Mouse (Mus musculus) forebrain, embryonic 13.5 days (tissue): Measurements from ENCODE around the gene Spaca3. TPM values are rescaled to one million over a fixed set of nuclear protein-coding genes. Genes with fewer than 3 reads are reported as not detected.

Source experiments
- ATAC-seq: fragments of 200-750 bp; cut with Nextera tagmentation; 2 replicates; pipeline ENCODE4 v1.8.0; 2017
- H3K27ac ChIP-seq: fragments of 300-500 bp; sonication (generic); 2 replicates; pipeline ENCODE4 v1.5.1; 2015; ENCODE audit warnings: inconsistent platforms, mild to moderate bottlenecking, moderate library complexity
- H3K27me3 ChIP-seq: fragments of 300-500 bp; sonication (generic); 2 replicates; pipeline ENCODE4 v1.6.1; 2015; ENCODE audit warnings: mild to moderate bottlenecking, inconsistent platforms
- H3K36me3 ChIP-seq: fragments of 300-500 bp; sonication (generic); 2 replicates; pipeline ENCODE4 v1.6.1; 2015; ENCODE audit warnings: mild to moderate bottlenecking, inconsistent platforms; ENCODE audit not compliant: poor library complexity, severe bottlenecking
- H3K4me1 ChIP-seq: fragments of 300-500 bp; sonication (generic); 2 replicates; pipeline ENCODE4 v1.6.1; 2015; ENCODE audit warnings: inconsistent platforms
- H3K4me2 ChIP-seq: fragments of 300-500 bp; sonication (generic); 2 replicates; pipeline ENCODE4 v1.6.1; 2015; ENCODE audit warnings: inconsistent platforms, mild to moderate bottlenecking, moderate library complexity
- H3K4me3 ChIP-seq: fragments of 300-500 bp; sonication (generic); 2 replicates; pipeline ENCODE4 v1.5.1; 2015; ENCODE audit warnings: mild to moderate bottlenecking, inconsistent platforms
- H3K9ac ChIP-seq: fragments of 300-500 bp; sonication (generic); 2 replicates; pipeline ENCODE4 v1.6.1; 2015; ENCODE audit warnings: mild to moderate bottlenecking, inconsistent platforms
- H3K9me3 ChIP-seq: fragments of 300-500 bp; sonication (generic); replicated peaks from 2 replicates; pipeline ENCODE4 v1.6.1; 2016; ENCODE audit warnings: inconsistent platforms
- WGBS: fragments of 180-500 bp; shearing (Covaris S2); methylation state at CpG from one replicate; pipeline ENCODE4 v1.1.7; 2015; 5-methylcytosine and 5-hydroxymethylcytosine counted together
- polyA plus RNA-seq: library from polyadenylated mRNA; unstranded; fragments of >200 nt; fragmentation: Nextera tagmentation; extraction: Ambion mirVana; gene quantifications from 2 replicates; pipeline ENCODE4 v1.2.1, GENCODE M21; 2015

Gene Spaca3
- polyA plus RNA-seq, 1 experiment from 2014 or later: not detected

DNA sequence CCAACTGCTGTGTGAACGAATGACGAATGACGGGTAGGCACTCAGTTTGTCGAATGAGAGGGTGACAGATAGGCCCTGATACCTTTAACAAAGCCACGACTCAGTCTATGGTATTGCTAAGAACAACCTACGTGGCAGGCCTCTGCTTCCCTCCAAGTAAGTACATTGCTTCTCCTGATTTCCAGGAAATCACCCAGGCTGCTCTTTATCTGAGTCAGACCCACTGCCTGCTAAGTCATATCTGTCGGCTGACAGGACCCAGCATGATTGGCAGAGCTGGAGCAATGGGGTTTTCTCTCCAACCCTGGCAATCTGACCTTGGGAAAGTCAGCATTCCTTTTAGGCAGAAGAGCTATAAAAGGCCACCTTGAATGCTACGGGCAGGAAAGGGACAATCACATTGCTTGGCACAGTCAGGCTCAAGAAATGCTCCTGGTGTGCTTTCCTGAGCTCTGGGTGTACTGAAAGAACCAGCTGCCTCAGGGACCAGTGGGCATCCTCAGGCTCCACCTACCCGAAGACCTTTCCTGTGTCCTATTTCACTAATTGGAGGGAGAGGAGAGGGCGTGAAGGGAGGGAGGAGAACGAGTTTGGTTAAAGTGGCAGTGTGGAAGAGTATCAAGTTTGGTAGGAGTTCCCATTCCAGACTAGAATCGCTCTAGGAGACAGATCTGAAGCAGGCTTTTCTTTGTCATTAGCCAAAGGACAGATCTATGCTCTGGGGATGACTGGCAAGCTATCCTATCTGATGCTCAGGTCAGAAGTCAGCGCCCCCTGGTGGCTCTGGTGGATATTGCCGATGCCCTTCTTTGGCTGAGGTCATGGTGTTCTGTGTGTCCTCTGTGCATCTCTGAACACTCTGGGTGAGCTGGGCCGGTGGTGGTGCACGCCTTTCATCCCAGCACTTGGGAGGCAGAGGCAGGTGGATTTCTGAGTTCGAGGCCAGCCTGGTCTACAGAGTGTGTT lies 14.6 kb downstream of the Spaca3 start:
- H3K27me3 ChIP-seq: no peaks in the 10 kb centered on the region
- H3K4me3 ChIP-seq: no peak overlapping the region
- H3K27ac ChIP-seq: no peak overlapping the region
- no peaks in the 10 kb centered on the region for H3K9me3 ChIP-seq
- no peak overlapping the region for H3K4me2 ChIP-seq
- H3K36me3 ChIP-seq: no peaks in the 10 kb centered on the region
- 67% methylated on average over 17 of the region's 17 CpGs for WGBS
- H3K9ac ChIP-seq: no peak overlapping the region
- peaks cover 4% of the 10 kb centered on the region; the same call in 1 of the 2 replicates for H3K4me1 ChIP-seq
- no peak for ATAC-seq

DNA sequence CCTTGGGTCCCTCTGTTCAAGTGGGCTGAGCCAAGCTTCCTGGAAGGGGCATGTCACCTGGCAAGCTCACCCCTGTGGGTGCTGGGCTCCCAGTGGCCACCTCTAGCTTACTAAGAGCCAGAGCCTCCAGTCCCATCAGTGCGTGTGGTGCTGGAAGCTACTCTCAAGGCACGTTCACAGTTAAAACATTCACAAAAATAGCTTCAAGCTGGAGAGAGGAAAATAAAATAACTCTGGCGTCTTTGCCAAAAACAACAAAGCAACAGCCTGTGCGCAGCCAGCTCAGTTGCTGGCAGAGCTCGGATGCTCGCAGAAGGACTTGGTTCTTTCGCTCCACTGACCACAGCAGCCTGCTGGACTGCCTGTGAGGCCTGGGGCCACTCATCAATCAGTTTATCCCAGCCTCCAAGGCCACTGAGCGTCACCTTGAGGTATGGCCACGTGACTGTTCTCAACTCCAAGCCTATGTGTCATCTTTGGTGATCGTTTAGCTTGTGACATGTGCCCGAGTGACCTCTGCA lies 19.0 kb downstream of the Spaca3 start:
- Histone ChIP-seq H3K9me3 (no peaks in the 10 kb centered on the region), H3K27me3 (no peaks in the 10 kb centered on the region), H3K4me1 (peaks cover 4% of the 10 kb centered on the region; the same call in 1 of the 2 replicates), H3K36me3 (no peaks in the 10 kb centered on the region), H3K9ac (no peak overlapping the region), H3K27ac (no peak overlapping the region), H3K4me2 (no peak overlapping the region), H3K4me3 (no peak overlapping the region)
- ATAC-seq: no peak
- 66% methylated on average over 11 of the region's 11 CpGs for WGBS

DNA sequence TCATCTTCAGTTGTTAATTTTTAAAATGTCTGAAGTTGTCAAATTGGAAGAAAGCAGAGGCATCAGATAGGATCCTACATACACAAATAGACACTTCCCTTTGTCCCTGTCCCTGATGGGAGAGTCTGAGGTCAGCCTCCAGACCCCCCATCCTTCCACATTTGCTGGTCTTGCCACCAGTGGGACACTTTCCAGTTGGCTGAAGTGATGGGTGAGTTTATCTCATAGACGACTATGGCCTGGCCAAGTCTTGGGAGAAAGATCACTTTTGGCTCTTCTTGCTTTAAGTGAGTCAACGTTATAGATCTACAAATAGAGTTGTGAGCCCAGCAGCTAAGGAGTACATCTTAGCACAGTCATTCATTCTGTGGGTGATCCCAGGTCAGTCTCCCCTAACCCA lies 19.9 kb downstream of the Spaca3 start:
- H3K27ac ChIP-seq: no peak overlapping the region
- H3K9ac ChIP-seq: no peak overlapping the region
- WGBS: 91% methylated on average over 2 of the region's 2 CpGs
- H3K4me3 ChIP-seq: no peak overlapping the region
- no peak overlapping the region for H3K4me2 ChIP-seq
- ATAC-seq: no peak
- H3K4me1 ChIP-seq: peaks cover 4% of the 10 kb centered on the region; the same call in 1 of the 2 replicates
- H3K9me3 ChIP-seq: no peaks in the 10 kb centered on the region
- no peaks in the 10 kb centered on the region for H3K27me3 ChIP-seq
- H3K36me3 ChIP-seq: no peaks in the 10 kb centered on the region

DNA sequence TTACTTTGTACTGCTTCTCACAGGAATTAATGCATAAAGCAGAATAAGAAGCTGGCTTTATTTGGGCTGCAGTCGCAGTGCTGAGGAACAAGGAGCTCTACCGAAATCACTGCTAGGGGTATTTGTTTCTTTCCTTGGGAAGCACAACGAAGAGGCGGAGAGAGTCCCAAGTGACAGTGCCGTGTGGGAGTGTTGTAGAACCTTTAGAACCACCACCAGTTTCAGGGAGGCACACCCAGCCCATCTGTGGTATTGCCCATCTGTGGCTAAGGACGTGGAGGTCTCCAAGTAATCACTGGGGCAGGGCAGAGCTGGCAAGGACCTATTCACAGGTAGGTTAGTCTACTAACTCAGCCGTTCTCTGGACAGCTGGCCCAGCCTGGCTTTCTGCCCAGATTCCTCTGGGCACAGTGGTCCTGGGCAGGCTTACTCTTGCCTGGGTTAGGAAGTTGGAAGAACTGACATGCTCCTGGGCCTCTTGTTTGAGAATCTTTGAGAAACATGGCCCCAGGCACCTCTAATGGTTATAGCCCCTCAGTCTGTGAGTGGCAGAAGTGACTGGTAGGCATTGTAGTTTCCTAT lies 24.2 kb downstream of the Spaca3 start:
- Histone ChIP-seq H3K9ac (no peak overlapping the region), H3K4me1 (peaks cover 3% of the 10 kb centered on the region; the same call in 1 of the 2 replicates), H3K36me3 (no peaks in the 10 kb centered on the region), H3K27me3 (peaks cover 10% of the 10 kb centered on the region; the same call in 1 of the 2 replicates), H3K4me2 (no peak overlapping the region), H3K4me3 (no peak overlapping the region), H3K27ac (no peak overlapping the region), H3K9me3 (no peaks in the 10 kb centered on the region)
- ATAC-seq: no peak
- 80% methylated on average over 7 of the region's 7 CpGs for WGBS

DNA sequence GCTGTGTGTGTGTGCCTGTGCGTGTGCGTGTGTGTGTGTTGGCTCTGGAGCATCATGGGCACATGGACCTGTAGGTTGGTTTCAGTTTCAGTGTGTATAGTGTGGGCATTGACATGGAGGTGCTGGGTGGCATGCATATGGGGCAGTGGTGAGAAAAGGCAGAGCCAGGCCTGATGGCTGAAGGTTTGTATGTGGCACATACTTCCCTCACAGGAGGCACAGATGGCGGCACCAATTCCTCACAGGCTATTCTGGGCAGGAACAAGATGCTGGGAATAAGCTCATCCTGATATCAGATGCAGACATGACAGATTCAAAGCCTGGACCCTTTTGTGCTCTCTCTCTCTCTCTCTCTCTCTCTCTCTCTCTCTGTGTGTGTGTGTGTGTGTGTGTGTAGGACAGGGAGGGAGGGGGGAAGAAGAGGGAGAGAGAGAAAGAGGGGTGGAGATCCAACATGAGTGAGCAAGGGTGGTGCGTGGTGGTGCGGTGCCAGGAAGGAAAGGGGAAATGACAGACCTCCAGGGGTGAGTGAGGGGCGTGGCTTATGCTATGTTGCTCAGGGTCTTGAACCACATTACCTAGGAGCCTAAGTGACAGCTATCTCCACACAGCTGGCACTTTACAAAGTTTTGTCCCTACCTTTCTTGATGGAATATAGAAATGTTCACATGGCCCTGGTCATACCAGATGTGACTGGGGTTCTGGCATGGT lies 26.5 kb downstream of the Spaca3 start:
- no peaks in the 10 kb centered on the region for H3K36me3 ChIP-seq
- H3K9me3 ChIP-seq: no peaks in the 10 kb centered on the region
- H3K4me1 ChIP-seq: peaks cover 3% of the 10 kb centered on the region; the same call in 1 of the 2 replicates
- 77% methylated on average over 6 of the region's 6 CpGs for WGBS
- ATAC-seq: no peak
- H3K4me2 ChIP-seq: no peak overlapping the region
- H3K4me3 ChIP-seq: no peak overlapping the region
- no peak overlapping the region for H3K27ac ChIP-seq
- peaks cover 25% of the 10 kb centered on the region; the same call in 1 of the 2 replicates for H3K27me3 ChIP-seq
- no peak overlapping the region for H3K9ac ChIP-seq

DNA sequence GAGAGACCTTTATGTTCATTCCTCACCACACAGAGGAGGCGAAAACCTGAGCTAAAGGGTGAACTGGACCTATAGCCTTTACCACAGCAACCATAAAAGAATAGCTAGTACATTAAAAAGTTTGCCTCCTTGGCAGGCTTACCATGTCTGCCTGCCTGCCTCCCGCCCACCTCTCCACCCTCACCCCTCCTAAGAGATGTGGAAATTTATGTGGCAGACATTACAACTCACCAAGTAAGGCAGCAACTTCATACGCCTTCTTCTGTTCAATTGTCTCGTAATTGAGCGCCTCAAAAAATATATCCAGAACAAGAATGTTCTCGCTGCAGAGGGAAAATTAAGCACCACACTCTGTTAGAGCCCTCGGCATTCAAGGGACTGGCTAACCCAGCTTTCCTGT lies 28.2 kb downstream of the Spaca3 start:
- 81% methylated on average over 7 of the region's 7 CpGs for WGBS
- Histone ChIP-seq H3K4me2 (no peak overlapping the region), H3K36me3 (no peaks in the 10 kb centered on the region), H3K4me1 (peaks cover 3% of the 10 kb centered on the region; the same call in 1 of the 2 replicates), H3K9me3 (no peaks in the 10 kb centered on the region), H3K4me3 (no peak overlapping the region), H3K27me3 (peaks cover 35% of the 10 kb centered on the region), H3K27ac (no peak overlapping the region), H3K9ac (no peak overlapping the region)
- ATAC-seq: no peak

DNA sequence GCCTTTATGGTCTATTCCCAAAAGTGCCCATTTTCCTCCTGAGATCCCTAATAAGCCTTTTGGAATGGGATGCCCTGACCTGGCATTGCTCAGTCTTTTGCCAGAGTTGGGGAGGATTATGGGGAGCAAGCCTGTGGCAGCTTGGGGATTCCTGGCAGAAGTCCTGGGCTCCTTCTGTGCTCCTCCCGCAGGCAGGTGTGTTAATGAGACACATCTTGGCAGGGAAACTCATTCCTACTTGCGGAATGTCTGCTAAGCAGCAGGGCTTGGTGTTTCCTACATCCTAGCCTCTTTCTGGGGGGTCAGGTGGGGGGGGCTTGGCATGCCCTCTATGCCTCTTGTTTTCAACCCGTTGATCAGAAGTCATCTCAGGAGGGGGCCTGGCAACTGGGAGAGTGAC lies 28.9 kb downstream of the Spaca3 start:
- Histone ChIP-seq H3K27ac (no peak overlapping the region), H3K4me2 (no peak overlapping the region), H3K27me3 (peaks cover 41% of the 10 kb centered on the region), H3K9me3 (no peaks in the 10 kb centered on the region), H3K4me1 (peaks cover 3% of the 10 kb centered on the region; the same call in 1 of the 2 replicates), H3K36me3 (no peaks in the 10 kb centered on the region), H3K4me3 (no peak overlapping the region), H3K9ac (no peak overlapping the region)
- no peak for ATAC-seq
- 39% methylated on average over 3 of the region's 3 CpGs for WGBS

DNA sequence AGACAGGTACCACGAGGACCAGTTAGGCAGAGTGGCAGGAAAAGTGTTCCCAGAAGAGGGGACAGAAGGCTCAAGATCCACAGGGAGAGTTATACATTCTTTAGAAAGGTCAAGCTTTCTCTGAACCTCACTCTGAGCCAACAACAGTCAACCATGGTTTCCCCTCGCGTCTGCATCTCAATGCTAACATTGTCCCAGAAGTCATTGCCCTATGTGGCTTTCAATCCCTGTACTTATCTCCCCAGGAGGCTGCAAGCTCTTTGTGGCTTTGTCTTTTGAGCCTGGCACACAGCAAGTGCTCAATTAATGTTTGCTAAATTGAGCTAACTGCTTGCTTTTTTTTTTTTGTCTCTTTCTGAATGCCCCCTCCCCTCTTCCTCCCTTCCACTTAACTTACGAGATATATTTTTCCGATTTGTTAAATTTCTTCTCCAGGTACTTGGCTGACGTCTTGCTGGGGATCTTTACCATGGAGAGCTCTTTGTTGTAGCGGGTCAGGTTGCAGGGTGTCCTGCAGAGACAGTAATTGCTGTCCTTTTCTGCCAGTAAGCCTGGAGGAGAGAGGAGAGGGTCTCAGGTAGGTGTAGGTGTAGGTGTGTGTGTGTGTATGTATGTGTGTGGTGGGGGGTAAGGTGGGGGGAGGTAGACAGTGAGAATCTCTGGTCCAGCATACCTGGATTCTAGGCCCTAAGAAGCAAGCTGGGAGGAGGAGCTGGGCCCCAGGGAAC lies 31.3 kb downstream of the Spaca3 start:
- Histone ChIP-seq H3K9me3 (no peaks in the 10 kb centered on the region), H3K9ac (no peak overlapping the region), H3K36me3 (no peaks in the 10 kb centered on the region), H3K4me1 (peaks cover 3% of the 10 kb centered on the region; the same call in 1 of the 2 replicates), H3K4me3 (no peak overlapping the region), H3K4me2 (no peak overlapping the region), H3K27ac (no peak overlapping the region), H3K27me3 (peaks cover 44% of the 10 kb centered on the region)
- WGBS: 6% methylated on average over 7 of the region's 7 CpGs
- no peak for ATAC-seq

DNA sequence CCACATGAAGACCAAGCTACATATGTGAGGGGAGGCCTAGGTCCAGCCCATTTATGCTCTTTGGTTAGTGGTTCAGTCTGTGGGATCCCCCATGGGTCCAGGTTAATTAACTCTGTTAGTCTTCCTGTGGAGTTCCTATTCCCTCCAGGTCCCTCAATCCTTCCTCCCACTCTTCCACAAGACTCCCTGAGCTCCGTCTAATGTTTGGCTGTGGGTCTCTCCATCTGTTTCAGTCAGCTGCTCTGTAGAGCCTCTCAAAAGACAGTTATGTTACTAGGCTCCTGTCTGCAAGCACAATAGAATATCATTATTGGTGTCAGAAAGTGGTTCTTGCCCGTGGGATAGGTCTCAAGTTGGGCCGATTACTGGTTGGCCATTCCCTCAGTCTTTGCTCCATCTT lies 37.7 kb downstream of the Spaca3 start:
- peaks cover 13% of the 10 kb centered on the region for H3K27me3 ChIP-seq
- no peak overlapping the region for H3K4me2 ChIP-seq
- H3K9ac ChIP-seq: no peak overlapping the region
- H3K4me1 ChIP-seq: no peaks in the 10 kb centered on the region
- no peaks in the 10 kb centered on the region for H3K36me3 ChIP-seq
- no peak for ATAC-seq
- no peak overlapping the region for H3K4me3 ChIP-seq
- no peaks in the 10 kb centered on the region for H3K9me3 ChIP-seq
- no peak overlapping the region for H3K27ac ChIP-seq
- 84% methylated on average over 3 of the region's 3 CpGs for WGBS

DNA sequence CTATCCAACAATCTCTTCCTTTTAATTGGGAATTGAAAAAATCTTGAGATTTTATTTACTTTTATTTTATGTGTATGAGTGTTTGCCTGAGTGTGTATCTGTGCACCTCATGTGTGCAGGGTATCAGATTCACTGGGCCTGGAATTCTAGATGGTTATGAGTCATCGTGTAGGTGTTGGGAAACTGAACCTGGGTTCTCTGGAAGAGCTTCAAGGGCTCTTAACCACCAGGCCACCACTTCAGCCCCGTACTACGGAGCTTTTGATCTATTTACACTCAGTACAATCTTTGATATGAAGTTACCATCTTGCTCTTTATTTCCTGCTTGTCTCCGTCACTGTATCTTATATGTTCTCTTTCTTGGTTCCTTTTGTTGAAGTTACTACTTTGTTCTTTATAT lies 42.4 kb downstream of the Spaca3 start:
- ATAC-seq: no peak
- no peaks in the 10 kb centered on the region for H3K36me3 ChIP-seq
- H3K9me3 ChIP-seq: no peaks in the 10 kb centered on the region
- WGBS: 92% methylated on average over 4 of the region's 4 CpGs
- no peaks in the 10 kb centered on the region for H3K27me3 ChIP-seq
- H3K27ac ChIP-seq: no peak overlapping the region
- H3K4me3 ChIP-seq: no peak overlapping the region
- H3K4me2 ChIP-seq: no peak overlapping the region
- no peaks in the 10 kb centered on the region for H3K4me1 ChIP-seq
- no peak overlapping the region for H3K9ac ChIP-seq

DNA sequence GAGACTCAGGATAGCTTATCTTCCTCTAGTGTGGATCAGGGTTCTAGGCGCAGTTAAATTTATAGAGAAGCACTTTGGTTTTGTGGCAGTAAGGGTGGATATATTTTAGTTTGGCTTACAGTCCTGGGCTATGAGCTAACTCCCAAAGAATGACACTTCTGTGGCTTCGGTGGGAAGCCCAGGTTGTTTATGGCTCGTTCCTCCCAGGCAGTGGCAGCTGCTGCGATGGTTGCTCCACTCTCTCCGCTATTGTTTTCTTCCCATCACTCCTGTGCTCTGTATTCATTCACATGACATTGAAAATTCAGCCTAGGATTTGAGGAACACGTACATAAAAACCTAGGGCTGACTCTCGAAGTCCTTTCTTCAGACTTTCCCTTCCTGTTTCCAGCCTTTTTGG lies 44.5 kb downstream of the Spaca3 start:
- 54% methylated on average over 7 of the region's 7 CpGs for WGBS
- no peaks in the 10 kb centered on the region for H3K27me3 ChIP-seq
- no peak overlapping the region for H3K27ac ChIP-seq
- ATAC-seq: no peak
- H3K36me3 ChIP-seq: no peaks in the 10 kb centered on the region
- H3K9me3 ChIP-seq: no peaks in the 10 kb centered on the region
- H3K4me3 ChIP-seq: no peak overlapping the region
- no peak overlapping the region for H3K4me2 ChIP-seq
- H3K4me1 ChIP-seq: no peaks in the 10 kb centered on the region
- no peak overlapping the region for H3K9ac ChIP-seq
